Mouse (Mus musculus) ES-Bruce4 (cell line): Measurements from ENCODE around the gene Btbd10. TPM values are rescaled to one million over a fixed set of nuclear protein-coding genes. Genes with fewer than 3 reads are reported as not detected.

Source experiments
- H3K27ac ChIP-seq: 2 replicates; pipeline ENCODE4 v1.5.1; 2012; ENCODE audit warnings: low read length, inconsistent platforms; ENCODE audit not compliant: insufficient read depth
- H3K27me3 ChIP-seq: 2 replicates; pipeline ENCODE4 v1.6.1; 2012; ENCODE audit warnings: mild to moderate bottlenecking, low read length, inconsistent platforms; ENCODE audit not compliant: control insufficient read depth, poor library complexity, insufficient read depth, severe bottlenecking
- H3K36me3 ChIP-seq: 2 replicates; pipeline ENCODE4 v1.6.1; 2012; ENCODE audit warnings: inconsistent platforms, mild to moderate bottlenecking, low read length, moderate library complexity; ENCODE audit not compliant: control insufficient read depth, poor library complexity, insufficient read depth, severe bottlenecking
- H3K4me1 ChIP-seq: one replicate; pipeline ENCODE4 v1.8.1; 2011; ENCODE audit warnings: low read length; ENCODE audit not compliant: control insufficient read depth, insufficient read depth
- H3K4me3 ChIP-seq: 2 replicates; pipeline ENCODE4 v1.5.1; 2011; ENCODE audit warnings: low read depth, mild to moderate bottlenecking, low read length
- H3K9ac ChIP-seq: 2 replicates; pipeline ENCODE4 v1.6.1; 2012; ENCODE audit warnings: low read depth, mild to moderate bottlenecking, inconsistent platforms; ENCODE audit not compliant: poor library complexity, severe bottlenecking
- H3K9me3 ChIP-seq: replicated peaks from 2 replicates; pipeline ENCODE4 v1.6.1; 2012; ENCODE audit warnings: mild to moderate bottlenecking, low read length, inconsistent platforms; ENCODE audit not compliant: control insufficient read depth, poor library complexity, insufficient read depth, severe bottlenecking
- CTCF ChIP-seq: IDR thresholded peaks from one replicate; pipeline ENCODE4 v1.8.1; 2011; ENCODE audit warnings: low read depth, low read length
- EP300 ChIP-seq: IDR thresholded peaks from 2 replicates; pipeline ENCODE4 v1.6.1; 2011; ENCODE audit warnings: low read depth, low read length; ENCODE audit not compliant: insufficient read depth
- POLR2A ChIP-seq: IDR thresholded peaks from one replicate; pipeline ENCODE4 v1.8.1; 2011; ENCODE audit warnings: low read length; ENCODE audit not compliant: insufficient read depth
- polyA plus RNA-seq: library from polyadenylated mRNA; stranded (reverse); fragments of >200 nt; gene quantifications from 2 replicates; pipeline ENCODE4 v1.2.4, GENCODE M21; 2011; ENCODE audit warnings: low read depth; ENCODE audit not compliant: missing spikeins, insufficient read depth, insufficient read length

The Btbd10 gene
- polyA plus RNA-seq, 1 experiment, result 31.4 TPM

DNA sequence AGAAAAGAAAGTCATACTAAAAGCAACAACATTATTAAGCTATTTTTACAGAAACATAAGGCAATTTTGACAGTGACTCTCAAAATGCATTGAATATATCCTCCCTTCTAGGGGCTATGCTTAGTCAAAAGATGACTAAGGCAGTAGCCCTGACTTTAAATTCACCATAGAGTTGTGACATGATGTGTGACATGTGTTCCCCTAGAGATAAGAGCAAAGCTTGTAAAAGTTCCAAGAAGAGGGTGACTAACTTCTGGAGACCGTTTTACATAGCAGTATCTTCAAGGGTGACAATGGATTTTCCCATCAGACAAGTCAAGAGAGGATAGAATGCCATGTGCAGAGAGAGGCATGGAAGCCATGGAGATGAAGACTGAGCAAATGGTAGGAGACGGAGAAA lies 22.4 kb upstream of the Btbd10 start:
- TF ChIP-seq CTCF (no peak), POLR2A (no peak), EP300 (no peak)
- Histone ChIP-seq H3K36me3 (no peaks in the 10 kb centered on the region), H3K27ac (no peak overlapping the region), H3K9ac (no peak overlapping the region), H3K27me3 (no peaks in the 10 kb centered on the region), H3K9me3 (no peaks in the 10 kb centered on the region), H3K4me1 (no peaks in the 10 kb centered on the region), H3K4me3 (no peak overlapping the region)

DNA sequence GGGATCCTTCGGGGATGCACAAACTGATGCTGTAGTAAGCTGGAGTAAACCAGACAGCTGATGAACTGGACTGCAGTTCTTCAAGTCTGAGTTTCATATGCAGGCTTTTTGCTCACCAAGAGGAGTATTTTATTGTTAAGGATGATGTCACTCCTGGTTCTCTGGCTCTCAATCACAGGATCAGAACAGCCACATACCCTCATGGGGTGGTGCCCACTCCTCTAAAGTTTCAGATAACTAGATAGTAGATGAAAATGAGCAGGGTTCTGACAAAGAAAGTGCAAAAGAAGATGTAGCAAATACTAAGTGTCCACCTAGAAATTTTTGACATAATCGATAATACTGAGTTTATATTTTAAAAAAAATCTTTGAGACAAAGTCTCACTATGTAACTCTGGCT lies 19.3 kb upstream of the Btbd10 start, which contains the start of gene Pth:
Pth (minus strand) TSS at position 101 of the 400 bp plus-strand sequence.
- no peak within 1 kb of the TSS for H3K9ac ChIP-seq
- H3K36me3 ChIP-seq, result no peaks in the 10 kb centered on the region
- no peaks in the 10 kb centered on the region for H3K4me1 ChIP-seq
- H3K27me3 ChIP-seq, result no peaks in the 10 kb centered on the region
- no peak within 1 kb of the TSS for H3K4me3 ChIP-seq
- no peaks in the 10 kb centered on the region for H3K9me3 ChIP-seq
- no peak for TF ChIP-seq EP300
- no peak within 1 kb of the TSS for H3K27ac ChIP-seq

DNA sequence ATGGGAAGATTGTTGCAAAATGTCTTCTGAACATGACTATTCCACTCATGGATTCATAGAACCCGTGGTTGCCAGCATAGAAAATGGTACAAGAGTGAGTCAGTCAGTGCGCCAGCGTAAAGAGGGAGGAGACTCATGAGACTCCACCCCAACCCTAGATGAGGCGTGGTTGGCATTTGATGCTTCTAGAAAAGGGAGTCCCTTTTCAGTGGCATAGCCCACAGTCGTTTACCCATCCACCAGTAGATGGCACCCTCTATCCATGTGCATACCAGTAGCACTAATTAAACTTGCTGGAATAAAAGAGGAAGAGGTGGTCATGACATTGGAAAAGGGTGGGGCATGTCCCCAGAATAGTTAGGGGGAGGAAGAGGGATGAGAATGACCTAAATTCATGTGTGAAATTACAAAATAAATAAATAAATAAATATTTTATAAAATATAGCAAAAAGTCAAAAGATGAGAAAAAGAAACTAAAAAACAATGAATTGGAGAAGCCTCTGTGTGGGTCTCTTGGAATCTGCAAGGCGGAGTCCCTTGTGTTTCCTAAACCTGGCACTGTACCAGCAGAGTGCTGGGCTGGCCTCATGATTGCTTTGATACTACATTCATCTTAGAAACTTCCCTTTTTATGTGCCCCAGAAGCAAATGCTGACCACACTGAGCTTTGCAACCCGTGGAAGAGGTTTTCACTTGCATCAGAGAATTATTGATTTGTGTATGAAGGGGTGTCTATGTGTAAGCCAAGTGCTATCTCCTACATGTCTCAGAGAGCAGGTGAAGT lies 8.9 kb upstream of the Btbd10 start:
- H3K4me3 ChIP-seq, result no peak overlapping the region
- no peak overlapping the region for H3K27ac ChIP-seq
- TF ChIP-seq CTCF (peak; percentile 24), EP300 (no peak)
- H3K9ac ChIP-seq, result no peak overlapping the region
- no peaks in the 10 kb centered on the region for H3K4me1 ChIP-seq
- H3K27me3 ChIP-seq, result no peaks in the 10 kb centered on the region
- no peaks in the 10 kb centered on the region for H3K36me3 ChIP-seq
- H3K9me3 ChIP-seq, result no peaks in the 10 kb centered on the region

DNA sequence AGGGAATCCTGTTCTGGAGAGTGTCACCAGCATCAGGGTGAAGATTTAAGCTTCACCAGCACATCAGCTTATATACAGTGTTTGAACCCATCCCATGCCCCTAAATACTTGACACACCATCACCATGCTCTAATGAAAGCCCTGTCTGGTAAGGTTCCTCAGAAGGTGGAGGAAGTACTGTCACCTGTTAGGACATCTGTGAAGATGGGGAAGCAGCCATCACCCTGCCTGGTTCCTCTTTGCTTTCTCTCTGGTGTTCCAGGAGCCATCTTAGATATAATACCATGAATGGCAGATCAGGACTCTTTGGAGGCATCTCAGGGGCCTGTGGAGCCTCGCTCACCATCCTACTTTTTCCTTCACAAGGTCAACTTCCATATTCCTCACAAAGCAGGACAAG lies 3.5 kb upstream of the Btbd10 start:
- Histone ChIP-seq H3K36me3 (no peaks in the 10 kb centered on the region), H3K4me1 (no peaks in the 10 kb centered on the region), H3K9me3 (no peaks in the 10 kb centered on the region), H3K4me3 (no peak overlapping the region), H3K9ac (no peak overlapping the region), H3K27me3 (no peaks in the 10 kb centered on the region), H3K27ac (no peak overlapping the region)
- TF ChIP-seq POLR2A (no peak), CTCF (no peak), EP300 (no peak)

GRCm38 (mm10) chr7:113369620-113370340 lies 588 bp upstream of the Btbd10 start:
- Histone ChIP-seq H3K9me3 (no peaks in the 10 kb centered on the region), H3K27ac (peak overlapping the region; percentile 6; the same call in 1 of the 2 replicates), H3K4me1 (no peaks in the 10 kb centered on the region), H3K9ac (peak overlapping the region; percentile 60), H3K36me3 (no peaks in the 10 kb centered on the region), H3K4me3 (peak overlapping the region; percentile 86), H3K27me3 (no peaks in the 10 kb centered on the region)
- TF ChIP-seq EP300 (no peak), CTCF (peak; percentile 28), POLR2A (no peak)

DNA sequence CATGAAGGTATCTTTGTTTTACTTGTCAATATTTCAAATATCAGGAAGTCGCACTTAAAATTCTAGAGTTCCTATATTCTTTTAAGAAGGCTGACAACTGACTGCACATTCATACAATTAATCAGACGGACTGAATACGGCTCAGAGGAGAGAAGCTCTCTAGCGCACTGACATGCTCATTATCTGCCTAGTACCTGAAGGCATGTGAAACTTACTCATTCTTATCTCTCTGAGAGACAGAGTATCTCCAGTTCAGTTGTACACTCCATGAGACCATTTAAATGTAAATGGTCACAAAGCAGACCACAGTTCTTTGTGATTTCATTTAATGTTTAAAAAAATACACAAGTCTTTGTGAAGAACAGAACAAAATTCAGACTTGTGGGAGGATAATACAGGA lies 1.8 kb downstream of the Btbd10 start:
- TF ChIP-seq CTCF (no peak), POLR2A (no peak)
- Histone ChIP-seq H3K9ac (no peak overlapping the region), H3K27me3 (no peaks in the 10 kb centered on the region)

More for the DNA sequence above, 1.8 kb downstream of the Btbd10 start:
- H3K27ac ChIP-seq, result no peak overlapping the region
- H3K36me3 ChIP-seq, result no peaks in the 10 kb centered on the region
- H3K9me3 ChIP-seq, result no peaks in the 10 kb centered on the region
- H3K4me1 ChIP-seq, result no peaks in the 10 kb centered on the region
- H3K4me3 ChIP-seq, result no peak overlapping the region
